Mouse (Mus musculus): ENCODE data around the gene Skor1. TPM values are rescaled to one million over a fixed set of nuclear protein-coding genes. Genes with fewer than 3 reads are reported as not detected.

The Skor1 gene
- polyA plus RNA-seq, 1 experiment, result not detected

DNA sequence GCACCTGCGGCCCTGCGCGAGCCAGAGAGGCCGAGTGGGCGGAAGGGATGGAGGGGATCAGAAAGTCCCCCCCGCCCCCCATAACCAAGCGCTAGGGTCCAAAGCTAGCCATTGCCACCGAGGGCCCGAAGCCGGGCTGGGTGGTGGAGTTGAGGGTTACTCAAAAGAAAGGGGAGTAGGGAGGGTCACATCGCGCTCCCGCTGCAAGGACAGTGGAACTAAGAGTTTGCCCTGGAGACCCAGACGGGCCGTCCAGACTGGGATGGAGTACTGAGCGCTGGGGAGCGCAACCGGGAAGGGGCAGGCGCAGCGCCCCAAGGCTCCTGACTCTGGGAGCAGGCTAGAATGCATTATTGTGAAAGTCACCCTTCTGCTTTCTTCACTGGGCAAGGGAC is 608 bp upstream of the Skor1 start:
- no peaks in the 10 kb centered on the region for H3K79me3 ChIP-seq (ENCODE audit: low read depth)
- TF ChIP-seq USF1 (IDR thresholded peaks at IDR 0.05; ENCODE audit: low read depth) (no peak), MYOG (IDR thresholded peaks at IDR 0.05; ENCODE audit: control insufficient read depth, extremely low read depth, insufficient read length) (no peak)
- H3K79me2 ChIP-seq (ENCODE audit: control insufficient read depth, insufficient read depth), result no peaks in the 10 kb centered on the region
- no peak overlapping the region for H3K4me3 ChIP-seq (ENCODE audit: insufficient read depth, poor library complexity, severe bottlenecking)
- no peaks in the 10 kb centered on the region for H3K36me3 ChIP-seq (ENCODE audit: control insufficient read depth, insufficient read depth)
- H3K27me3 ChIP-seq (ENCODE audit: control insufficient read depth, insufficient read depth, insufficient read length), result peaks cover 88% of the 10 kb centered on the region
- no peak overlapping the region for H3ac ChIP-seq (ENCODE audit: control insufficient read depth, insufficient read length, low read depth)

DNA sequence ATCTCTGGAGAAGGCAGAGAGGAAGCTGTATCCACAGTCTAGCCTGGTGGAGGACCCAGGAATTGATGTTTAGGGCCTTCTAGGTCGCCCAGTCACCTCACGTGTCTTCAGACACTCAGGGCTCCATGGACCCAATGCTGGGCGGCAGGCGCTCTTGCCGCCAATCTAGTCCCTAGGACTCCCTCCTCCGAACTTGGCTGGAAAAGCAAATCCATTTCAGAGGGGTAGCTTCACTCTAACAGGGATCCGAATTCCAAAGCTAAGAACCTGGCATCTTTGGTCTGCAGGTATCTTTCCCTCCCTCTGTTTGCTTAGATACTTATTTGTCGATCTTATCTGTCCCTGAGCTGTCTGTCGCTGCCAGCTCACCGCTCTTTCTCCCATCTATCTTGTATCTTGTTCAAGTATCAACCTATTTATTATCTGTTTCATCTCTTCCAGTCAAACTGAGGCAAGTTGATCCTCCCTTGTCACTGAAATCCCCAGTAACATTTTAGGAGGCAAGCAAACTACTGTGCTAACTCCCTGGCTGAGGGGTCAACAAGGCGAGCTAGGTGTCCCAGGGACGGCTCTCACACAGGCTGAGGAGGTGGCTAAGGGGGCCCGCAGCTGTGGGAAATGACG is 863 bp downstream of the Skor1 start:
- H3K79me2 ChIP-seq (ENCODE audit: control insufficient read depth, insufficient read depth), result no peaks in the 10 kb centered on the region
- TF ChIP-seq CTCF (IDR thresholded peaks at IDR 0.05; ENCODE audit: control insufficient read depth, insufficient read depth, insufficient read length) (no peak), MAX (IDR thresholded peaks at IDR 0.05) (no peak), MYOG (IDR thresholded peaks at IDR 0.05; ENCODE audit: control insufficient read depth, extremely low read depth, insufficient read length) (no peak), USF1 (IDR thresholded peaks at IDR 0.05; ENCODE audit: low read depth) (no peak), FOSL1 (IDR thresholded peaks at IDR 0.05; ENCODE audit: insufficient read depth, low read length, poor library complexity, severe bottlenecking) (no peak)
- no peaks in the 10 kb centered on the region for H3K36me3 ChIP-seq (ENCODE audit: control insufficient read depth, insufficient read depth)
- no peak overlapping the region for H3K4me3 ChIP-seq (ENCODE audit: insufficient read depth, poor library complexity, severe bottlenecking)
- peaks cover 95% of the 10 kb centered on the region for H3K27me3 ChIP-seq (ENCODE audit: control insufficient read depth, insufficient read depth, insufficient read length)
- H3ac ChIP-seq (ENCODE audit: control insufficient read depth, insufficient read length, low read depth), result no peak overlapping the region
- no peaks in the 10 kb centered on the region for H3K79me3 ChIP-seq (ENCODE audit: low read depth)

DNA sequence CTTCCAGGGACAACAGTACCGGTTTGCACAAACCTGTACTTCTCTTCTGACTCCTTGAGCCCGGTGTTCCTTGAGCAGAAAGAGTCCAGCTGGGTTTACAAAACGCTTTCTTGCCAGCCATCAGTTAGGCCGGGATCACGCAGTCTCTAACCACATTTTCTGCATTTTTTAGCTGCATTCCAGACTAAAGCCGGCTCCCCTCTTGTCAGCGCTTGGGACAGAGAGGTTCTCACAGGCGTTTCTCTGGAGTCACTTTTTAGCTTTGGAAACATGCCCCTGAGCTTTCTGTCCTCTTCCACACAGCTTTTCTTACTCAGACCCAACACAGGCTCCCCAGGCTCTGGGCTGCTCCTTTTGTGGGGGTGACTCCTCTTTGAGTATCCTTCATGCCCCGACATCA is 1.5 kb downstream of the Skor1 start:
- no peak for TF ChIP-seq MYOG (IDR thresholded peaks at IDR 0.05; ENCODE audit: control insufficient read depth, extremely low read depth, insufficient read length)
- no peak for TF ChIP-seq FOSL1 (IDR thresholded peaks at IDR 0.05; ENCODE audit: insufficient read depth, low read length, poor library complexity, severe bottlenecking)
- TF ChIP-seq CTCF (IDR thresholded peaks at IDR 0.05; ENCODE audit: control insufficient read depth, insufficient read depth, insufficient read length), result no peak
- no peak for TF ChIP-seq MAX (IDR thresholded peaks at IDR 0.05)
- TF ChIP-seq USF1 (IDR thresholded peaks at IDR 0.05; ENCODE audit: low read depth), result no peak
- TF ChIP-seq CEBPB (IDR thresholded peaks at IDR 0.05; ENCODE audit: low read depth), result no peak
- no peak for TF ChIP-seq MYOD1 (IDR thresholded peaks at IDR 0.05; ENCODE audit: control insufficient read depth, insufficient read length, low read depth)
- H3K4me3 ChIP-seq (ENCODE audit: insufficient read depth, poor library complexity, severe bottlenecking), result no peak overlapping the region

GRCm38 (mm10) chr9:63146856-63147274 is 1.9 kb downstream of the Skor1 start:
- Histone ChIP-seq H3K36me3 (ENCODE audit: control insufficient read depth, insufficient read depth) (no peaks in the 10 kb centered on the region), H3K79me2 (ENCODE audit: control insufficient read depth, insufficient read depth) (no peaks in the 10 kb centered on the region), H3K27me3 (ENCODE audit: control insufficient read depth, insufficient read depth, insufficient read length) (peaks cover 97% of the 10 kb centered on the region), H3K4me3 (ENCODE audit: insufficient read depth, poor library complexity, severe bottlenecking) (no peak overlapping the region), H3ac (ENCODE audit: control insufficient read depth, insufficient read length, low read depth) (no peak overlapping the region), H3K79me3 (ENCODE audit: low read depth) (no peaks in the 10 kb centered on the region)
- TF ChIP-seq FOSL1 (IDR thresholded peaks at IDR 0.05; ENCODE audit: insufficient read depth, low read length, poor library complexity, severe bottlenecking) (no peak), CTCF (IDR thresholded peaks at IDR 0.05; ENCODE audit: control insufficient read depth, insufficient read depth, insufficient read length) (no peak), MYOD1 (IDR thresholded peaks at IDR 0.05; ENCODE audit: control insufficient read depth, insufficient read length, low read depth) (no peak), CEBPB (IDR thresholded peaks at IDR 0.05; ENCODE audit: low read depth) (no peak), USF1 (IDR thresholded peaks at IDR 0.05; ENCODE audit: low read depth) (no peak), MYOG (IDR thresholded peaks at IDR 0.05; ENCODE audit: control insufficient read depth, extremely low read depth, insufficient read length) (no peak), MAX (IDR thresholded peaks at IDR 0.05) (no peak)

More for the DNA sequence above, 1.5 kb downstream of the Skor1 start:
- H3K79me2 ChIP-seq (ENCODE audit: control insufficient read depth, insufficient read depth), result no peaks in the 10 kb centered on the region
- H3K36me3 ChIP-seq (ENCODE audit: control insufficient read depth, insufficient read depth), result no peaks in the 10 kb centered on the region
- H3K79me3 ChIP-seq (ENCODE audit: low read depth), result no peaks in the 10 kb centered on the region
- no peak overlapping the region for H3ac ChIP-seq (ENCODE audit: control insufficient read depth, insufficient read length, low read depth)
- H3K27me3 ChIP-seq (ENCODE audit: control insufficient read depth, insufficient read depth, insufficient read length), result peaks cover 95% of the 10 kb centered on the region

DNA sequence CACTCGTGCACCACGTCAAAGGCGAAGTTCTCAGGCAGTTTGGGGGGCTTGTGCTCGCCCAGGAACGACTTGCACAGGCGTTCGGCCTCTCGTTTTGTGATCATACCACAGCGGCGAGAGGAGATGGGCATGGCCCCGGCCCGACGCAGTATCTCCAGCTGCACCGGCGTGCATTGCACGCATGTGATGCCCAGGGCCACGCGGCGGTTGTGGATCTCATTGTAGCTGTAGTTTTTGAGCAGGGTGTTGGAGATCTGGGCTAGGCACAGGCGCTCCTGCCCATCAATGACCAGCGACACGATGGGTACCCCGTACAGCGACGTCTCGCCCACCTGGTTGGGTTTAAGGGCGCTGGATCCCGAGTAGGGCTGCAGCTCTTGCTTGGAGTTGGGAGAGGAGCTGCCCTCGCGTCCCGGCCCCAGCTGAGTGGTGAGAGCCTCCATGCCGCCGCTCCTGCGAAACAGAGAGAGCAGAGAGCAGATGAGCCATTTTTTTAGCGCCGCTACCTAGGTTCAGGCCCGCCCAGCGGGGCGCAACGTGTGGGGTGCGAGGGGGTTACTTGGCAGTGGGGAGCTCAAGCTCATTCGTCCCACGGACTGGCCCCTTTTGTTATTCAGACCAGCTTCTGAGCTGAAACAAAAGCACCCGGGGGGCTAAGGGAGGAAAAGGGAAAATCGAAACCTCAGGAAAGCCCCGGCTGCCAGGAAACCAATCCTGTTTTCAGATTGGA is 2.5 kb downstream of the Skor1 start:
- H3K79me2 ChIP-seq (ENCODE audit: control insufficient read depth, insufficient read depth), result no peaks in the 10 kb centered on the region
- no peaks in the 10 kb centered on the region for H3K79me3 ChIP-seq (ENCODE audit: low read depth)
- peaks cover 97% of the 10 kb centered on the region for H3K27me3 ChIP-seq (ENCODE audit: control insufficient read depth, insufficient read depth, insufficient read length)
- H3K36me3 ChIP-seq (ENCODE audit: control insufficient read depth, insufficient read depth), result no peaks in the 10 kb centered on the region
- TF ChIP-seq CTCF (IDR thresholded peaks at IDR 0.05; ENCODE audit: control insufficient read depth, insufficient read depth, insufficient read length) (no peak), MYOD1 (IDR thresholded peaks at IDR 0.05; ENCODE audit: control insufficient read depth, insufficient read length, low read depth) (no peak), FOSL1 (IDR thresholded peaks at IDR 0.05; ENCODE audit: insufficient read depth, low read length, poor library complexity, severe bottlenecking) (no peak), USF1 (IDR thresholded peaks at IDR 0.05; ENCODE audit: low read depth) (no peak), MYOG (IDR thresholded peaks at IDR 0.05; ENCODE audit: control insufficient read depth, extremely low read depth, insufficient read length) (no peak), CEBPB (IDR thresholded peaks at IDR 0.05; ENCODE audit: low read depth) (no peak), MAX (IDR thresholded peaks at IDR 0.05) (no peak)
- H3ac ChIP-seq (ENCODE audit: control insufficient read depth, insufficient read length, low read depth), result no peak overlapping the region
- no peak overlapping the region for H3K4me3 ChIP-seq (ENCODE audit: insufficient read depth, poor library complexity, severe bottlenecking)
